Mouse (Mus musculus): Measurements from ENCODE around the gene Ift88. TPM values are rescaled to one million over a fixed set of nuclear protein-coding genes. Genes with fewer than 3 reads are reported as not detected.

Gene Ift88
- polyA plus RNA-seq, 1 experiment = 7.8 TPM

DNA sequence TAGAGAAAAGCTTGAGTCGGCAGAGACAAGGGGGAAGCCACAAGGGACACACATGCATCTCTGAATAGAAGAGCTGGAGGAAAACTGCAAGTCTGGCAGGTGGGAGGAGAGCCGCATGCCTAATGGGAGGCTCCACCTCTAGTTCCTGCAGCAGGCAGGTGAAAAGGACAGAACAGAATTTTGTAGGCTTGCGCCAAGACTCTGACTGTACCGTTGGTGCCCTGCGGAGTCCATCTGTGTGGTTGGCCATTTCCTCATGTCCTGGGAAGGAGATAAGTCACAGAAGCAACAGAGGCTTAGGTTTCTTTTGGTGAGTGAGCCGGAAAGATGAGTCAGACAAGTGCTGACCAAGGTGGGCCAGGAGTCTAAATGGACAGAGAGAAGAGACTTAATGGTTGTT lies 79.9 kb downstream of the Ift88 start:
- no peaks in the 10 kb centered on the region for H3K4me1 ChIP-seq (ENCODE audit: control insufficient read depth, insufficient read depth, low read length)
- H3K4me3 ChIP-seq (ENCODE audit: insufficient read depth, low read length) = no peak overlapping the region
- TF ChIP-seq POLR2A (IDR thresholded peaks at IDR 0.05; ENCODE audit: borderline replicate concordance, low read depth, low read length) (no peak), CTCF (IDR thresholded peaks at IDR 0.05; ENCODE audit: low read depth, low read length) (no peak)
- no peak overlapping the region for H3K27ac ChIP-seq (ENCODE audit: insufficient read depth, low read depth, low read length)

DNA sequence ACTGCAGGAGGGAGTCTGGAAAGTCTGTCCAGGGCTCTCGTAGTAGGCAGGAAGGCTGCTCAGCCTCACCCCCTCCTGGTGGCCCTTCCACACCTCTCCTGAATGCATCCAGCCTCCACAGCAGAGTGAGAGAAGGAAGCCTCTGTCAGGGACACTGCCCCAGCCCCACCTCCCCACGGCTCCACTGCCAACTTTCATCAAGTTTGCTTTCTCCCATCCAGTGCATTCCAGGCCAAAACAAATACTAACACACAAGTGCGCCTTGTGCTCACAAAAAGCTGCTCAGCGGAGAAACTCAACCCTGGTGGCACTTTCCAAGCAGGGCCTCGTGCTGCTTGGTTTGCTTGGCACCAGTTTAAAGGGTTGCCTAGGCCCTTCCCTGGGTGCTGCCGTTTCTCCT lies 85.7 kb downstream of the Ift88 start:
- Histone ChIP-seq H3K4me1 (ENCODE audit: control insufficient read depth, insufficient read depth, low read length) (peaks cover 2% of the 10 kb centered on the region; the same call in 1 of the 2 replicates), H3K4me3 (ENCODE audit: insufficient read depth, low read length) (no peak overlapping the region), H3K27ac (ENCODE audit: insufficient read depth, low read depth, low read length) (no peak overlapping the region)
- TF ChIP-seq POLR2A (IDR thresholded peaks at IDR 0.05; ENCODE audit: borderline replicate concordance, low read depth, low read length) = no peak
- no peak for TF ChIP-seq CTCF (IDR thresholded peaks at IDR 0.05; ENCODE audit: low read depth, low read length)

DNA sequence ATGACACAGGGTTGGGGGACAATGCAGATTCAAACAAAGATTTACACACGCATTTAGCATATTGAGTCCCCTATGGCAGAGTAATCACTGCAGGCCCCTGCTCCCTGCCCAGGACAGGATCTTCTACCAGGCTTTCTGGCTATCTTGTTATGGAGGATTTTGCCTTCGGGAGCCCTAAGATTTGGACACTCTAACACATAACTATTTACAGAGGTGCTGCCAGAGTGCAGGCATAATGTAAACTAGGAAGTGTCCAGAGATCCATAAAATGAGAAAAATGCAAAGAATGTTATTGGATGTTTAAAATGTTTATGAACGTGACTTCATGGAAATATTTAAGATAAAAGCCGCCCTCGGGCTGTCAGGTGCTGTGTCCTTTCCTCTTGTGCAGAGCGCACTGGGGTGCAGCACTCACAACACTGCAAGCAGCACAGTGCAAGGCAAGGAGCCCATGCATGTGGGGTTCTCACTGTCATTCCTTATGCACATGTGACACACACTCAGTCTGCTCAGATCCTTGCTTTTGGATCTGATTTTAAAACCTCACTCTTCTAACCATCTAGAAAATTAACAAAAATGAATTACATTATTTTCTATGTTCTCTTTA lies 91.4 kb downstream of the Ift88 start:
- no peak overlapping the region for H3K4me3 ChIP-seq (ENCODE audit: insufficient read depth, low read length)
- no peaks in the 10 kb centered on the region for H3K4me1 ChIP-seq (ENCODE audit: control insufficient read depth, insufficient read depth, low read length)
- TF ChIP-seq POLR2A (IDR thresholded peaks at IDR 0.05; ENCODE audit: borderline replicate concordance, low read depth, low read length) (no peak), CTCF (IDR thresholded peaks at IDR 0.05; ENCODE audit: low read depth, low read length) (no peak)
- H3K27ac ChIP-seq (ENCODE audit: insufficient read depth, low read depth, low read length) = no peak overlapping the region

DNA sequence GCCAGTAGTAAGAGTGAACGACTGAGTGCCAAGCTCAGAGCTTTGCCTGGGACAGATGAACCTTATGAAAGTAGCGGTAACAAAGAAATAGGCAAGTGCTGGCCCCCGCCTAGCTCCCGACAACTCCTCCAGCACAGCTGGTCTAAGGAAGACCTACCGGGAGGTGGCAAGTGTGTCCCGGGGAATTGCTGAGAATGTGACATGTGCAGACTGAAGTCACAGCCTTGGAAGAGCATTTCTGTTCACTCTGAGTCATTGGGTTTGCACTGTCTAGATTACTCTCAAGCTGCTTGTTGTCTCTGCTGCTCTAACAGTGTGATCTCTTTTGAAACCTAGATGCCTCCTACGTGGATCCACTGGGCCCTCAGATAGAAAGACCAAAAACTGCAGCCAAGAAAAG lies 93.1 kb downstream of the Ift88 start:
- no peaks in the 10 kb centered on the region for H3K4me1 ChIP-seq (ENCODE audit: control insufficient read depth, insufficient read depth, low read length)
- H3K27ac ChIP-seq (ENCODE audit: insufficient read depth, low read depth, low read length) = no peak overlapping the region
- no peak overlapping the region for H3K4me3 ChIP-seq (ENCODE audit: insufficient read depth, low read length)
- TF ChIP-seq CTCF (IDR thresholded peaks at IDR 0.05; ENCODE audit: low read depth, low read length) (no peak), POLR2A (IDR thresholded peaks at IDR 0.05; ENCODE audit: borderline replicate concordance, low read depth, low read length) (no peak)

DNA sequence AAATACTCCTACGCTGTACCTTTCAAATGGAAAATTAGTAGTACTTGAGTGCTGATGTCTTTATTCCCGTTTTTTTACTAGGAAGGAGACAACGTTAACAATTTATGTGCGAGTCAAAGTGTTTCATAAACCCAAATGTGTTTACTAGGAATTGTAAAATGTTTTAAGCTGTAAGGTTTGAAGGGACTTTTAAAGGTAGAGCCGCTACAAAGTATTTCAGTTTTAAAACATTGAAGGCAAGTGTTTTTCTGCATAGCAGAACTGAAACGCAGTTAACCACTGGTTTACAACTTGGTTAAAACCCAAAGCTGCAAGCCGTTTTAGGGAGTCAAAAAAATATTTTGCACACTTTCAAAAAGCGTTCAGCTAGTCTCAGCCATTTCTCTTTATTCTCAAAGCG lies 99.9 kb downstream of the Ift88 start:
- Histone ChIP-seq H3K27ac (ENCODE audit: insufficient read depth, low read depth, low read length) (no peak overlapping the region), H3K4me1 (ENCODE audit: control insufficient read depth, insufficient read depth, low read length) (peaks cover 3% of the 10 kb centered on the region), H3K4me3 (ENCODE audit: insufficient read depth, low read length) (no peak overlapping the region)
- TF ChIP-seq CTCF (IDR thresholded peaks at IDR 0.05; ENCODE audit: low read depth, low read length) (no peak), POLR2A (IDR thresholded peaks at IDR 0.05; ENCODE audit: borderline replicate concordance, low read depth, low read length) (no peak)

DNA sequence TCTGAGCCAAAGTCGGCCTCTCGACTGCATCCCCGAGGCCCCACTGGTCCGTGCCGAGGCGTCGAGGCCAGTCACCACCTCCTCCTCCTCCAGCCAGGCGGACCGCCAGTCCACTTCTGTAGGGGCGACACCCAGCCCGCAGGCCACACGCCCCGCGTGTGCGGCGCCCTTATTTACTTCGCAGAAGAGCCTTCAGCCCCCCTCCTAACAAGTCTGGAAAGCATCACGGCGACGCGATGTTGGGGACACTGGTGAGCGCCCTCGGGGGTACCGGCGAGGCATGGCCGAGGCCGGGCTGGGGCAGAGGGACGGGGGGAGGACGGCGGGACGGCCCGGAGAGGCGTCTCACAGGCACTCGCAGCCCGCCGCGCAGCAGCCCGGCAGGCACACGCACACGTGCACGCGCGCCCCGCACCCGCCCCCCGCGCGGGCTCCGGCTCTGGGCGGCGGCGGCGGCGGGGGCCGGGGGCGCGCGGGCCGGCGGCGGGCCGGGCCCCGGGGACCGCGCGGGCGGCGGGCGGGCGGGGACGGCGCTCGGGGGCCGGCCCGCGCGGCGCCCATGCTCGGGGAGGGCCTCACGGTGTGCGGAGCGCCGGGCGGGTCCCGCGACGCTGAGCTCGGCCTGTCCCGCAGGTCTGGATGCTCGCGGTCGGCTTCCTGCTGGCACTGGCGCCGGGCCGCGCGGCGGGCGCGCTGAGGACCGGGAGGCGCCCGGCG lies 101.0 kb downstream of the Ift88 start, which contains the start of gene Il17d:
Gene Il17d (plus strand): TSS at position 107 of the 717 bp plus-strand sequence.
- TF ChIP-seq CTCF (IDR thresholded peaks at IDR 0.05; ENCODE audit: low read depth, low read length) = no peak
- TF ChIP-seq POLR2A (IDR thresholded peaks at IDR 0.05; ENCODE audit: borderline replicate concordance, low read depth, low read length) = no peak

DNA sequence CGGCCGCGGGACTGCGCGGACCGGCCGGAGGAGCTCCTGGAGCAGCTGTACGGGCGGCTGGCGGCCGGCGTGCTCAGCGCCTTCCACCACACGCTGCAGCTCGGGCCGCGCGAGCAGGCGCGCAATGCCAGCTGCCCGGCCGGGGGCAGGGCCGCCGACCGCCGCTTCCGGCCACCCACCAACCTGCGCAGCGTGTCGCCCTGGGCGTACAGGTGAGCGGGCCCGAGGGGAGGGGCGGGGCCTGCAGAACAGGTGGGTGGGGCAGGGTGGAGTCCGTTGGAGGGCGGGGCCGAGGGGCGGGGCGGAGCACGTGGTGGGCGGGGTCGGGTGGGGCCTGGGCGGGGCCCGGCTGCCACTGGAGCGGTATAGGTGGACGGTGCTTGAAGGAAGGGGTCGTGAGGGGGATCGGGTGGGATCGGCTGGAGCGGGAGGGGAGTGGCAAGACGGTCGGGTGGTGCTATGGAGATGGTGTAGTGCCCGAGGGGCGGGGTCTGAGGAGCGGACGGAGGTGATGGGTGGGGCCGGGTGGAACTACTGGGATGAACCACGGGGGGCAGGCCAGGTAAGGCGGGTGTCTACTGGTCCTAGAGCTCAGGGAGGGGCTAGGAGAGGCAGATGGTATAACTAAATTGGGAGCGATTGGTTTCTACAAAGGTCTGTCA lies 101.7 kb downstream of the Ift88 start:
- no peak overlapping the region for H3K27ac ChIP-seq (ENCODE audit: insufficient read depth, low read depth, low read length)
- peaks cover 3% of the 10 kb centered on the region for H3K4me1 ChIP-seq (ENCODE audit: control insufficient read depth, insufficient read depth, low read length)
- H3K4me3 ChIP-seq (ENCODE audit: insufficient read depth, low read length) = peak overlapping the region; percentile 76
- TF ChIP-seq POLR2A (IDR thresholded peaks at IDR 0.05; ENCODE audit: borderline replicate concordance, low read depth, low read length) = no peak
- TF ChIP-seq CTCF (IDR thresholded peaks at IDR 0.05; ENCODE audit: low read depth, low read length) = no peak

More for the DNA sequence above, 101.0 kb downstream of the Ift88 start, which contains the start of gene Il17d:
- H3K27ac ChIP-seq (ENCODE audit: insufficient read depth, low read depth, low read length) = no peak within 1 kb of the TSS
- peak within 1 kb of the TSS; percentile 76 for H3K4me3 ChIP-seq (ENCODE audit: insufficient read depth, low read length)
- peaks cover 3% of the 10 kb centered on the region for H3K4me1 ChIP-seq (ENCODE audit: control insufficient read depth, insufficient read depth, low read length)

DNA sequence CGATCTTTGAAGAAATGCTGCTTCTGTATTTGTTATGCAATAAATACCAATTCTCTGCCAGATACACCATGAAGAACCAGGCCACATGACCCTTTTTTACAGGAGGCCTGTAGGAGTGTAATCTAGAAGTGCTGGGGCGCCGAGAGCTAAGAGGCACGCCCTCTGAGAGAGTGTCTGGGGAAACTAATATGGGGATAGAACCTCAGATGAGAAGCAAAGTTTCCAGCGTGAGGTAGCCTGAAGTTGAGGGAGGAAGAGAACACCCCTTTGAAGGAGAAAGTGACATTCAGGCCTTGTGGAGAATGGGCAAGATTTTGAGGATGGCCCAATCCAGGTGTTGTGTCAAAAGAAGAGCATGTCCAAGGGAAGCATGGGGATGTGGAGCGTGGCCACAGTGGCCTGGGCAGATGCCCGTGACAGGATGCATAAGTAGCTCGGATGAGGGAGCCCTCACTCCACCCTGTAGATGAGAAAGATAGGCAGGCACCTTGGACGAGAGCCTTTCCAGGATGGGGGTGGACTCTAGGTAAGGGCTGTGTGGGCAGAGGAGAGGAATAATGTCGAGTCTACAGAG lies 102.3 kb downstream of the Ift88 start:
- TF ChIP-seq CTCF (IDR thresholded peaks at IDR 0.05; ENCODE audit: low read depth, low read length) (no peak), POLR2A (IDR thresholded peaks at IDR 0.05; ENCODE audit: borderline replicate concordance, low read depth, low read length) (no peak)

DNA sequence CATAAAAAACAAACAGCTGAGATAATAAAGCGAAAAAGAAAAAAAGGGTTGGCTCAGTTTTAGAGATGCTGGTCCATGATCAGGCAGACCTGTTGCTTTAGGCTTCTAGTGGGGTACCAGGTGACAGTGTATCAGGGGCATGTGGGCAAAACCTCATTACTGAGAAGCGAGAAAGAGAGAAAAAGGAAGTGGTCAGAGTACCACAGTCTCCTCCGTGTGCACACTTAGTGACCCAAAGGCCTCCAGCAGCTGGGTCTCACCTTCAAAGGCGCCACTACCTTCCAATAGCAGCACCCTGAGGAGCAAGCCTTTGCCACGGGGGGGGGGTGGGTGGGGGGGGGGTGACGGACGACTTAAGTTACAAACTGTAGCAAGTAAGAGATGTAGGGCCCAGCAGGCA lies 103.3 kb downstream of the Ift88 start:
- Histone ChIP-seq H3K27ac (ENCODE audit: insufficient read depth, low read depth, low read length) (no peak overlapping the region), H3K4me3 (ENCODE audit: insufficient read depth, low read length) (no peak overlapping the region), H3K4me1 (ENCODE audit: control insufficient read depth, insufficient read depth, low read length) (peaks cover 3% of the 10 kb centered on the region)
- no peak for TF ChIP-seq CTCF (IDR thresholded peaks at IDR 0.05; ENCODE audit: low read depth, low read length)
- no peak for TF ChIP-seq POLR2A (IDR thresholded peaks at IDR 0.05; ENCODE audit: borderline replicate concordance, low read depth, low read length)

More for the DNA sequence above, 102.3 kb downstream of the Ift88 start:
- peak overlapping the region; percentile 76 for H3K4me3 ChIP-seq (ENCODE audit: insufficient read depth, low read length)
- H3K4me1 ChIP-seq (ENCODE audit: control insufficient read depth, insufficient read depth, low read length) = peaks cover 3% of the 10 kb centered on the region
- no peak overlapping the region for H3K27ac ChIP-seq (ENCODE audit: insufficient read depth, low read depth, low read length)
